Mouse (Mus musculus): ENCODE measurements around the gene Kcnt2. TPM values are rescaled to one million over a fixed set of nuclear protein-coding genes. Genes with fewer than 3 reads are reported as not detected.
A peak's percentile ranks its signal among the peaks of the same experiment; 100 is the strongest.

Gene Kcnt2
- 0.77 and 1.2 TPM in 2 replicates for polyA plus RNA-seq (2016; fragmentation: Nextera tagmentation; extraction: Ambion mirVana)

DNA sequence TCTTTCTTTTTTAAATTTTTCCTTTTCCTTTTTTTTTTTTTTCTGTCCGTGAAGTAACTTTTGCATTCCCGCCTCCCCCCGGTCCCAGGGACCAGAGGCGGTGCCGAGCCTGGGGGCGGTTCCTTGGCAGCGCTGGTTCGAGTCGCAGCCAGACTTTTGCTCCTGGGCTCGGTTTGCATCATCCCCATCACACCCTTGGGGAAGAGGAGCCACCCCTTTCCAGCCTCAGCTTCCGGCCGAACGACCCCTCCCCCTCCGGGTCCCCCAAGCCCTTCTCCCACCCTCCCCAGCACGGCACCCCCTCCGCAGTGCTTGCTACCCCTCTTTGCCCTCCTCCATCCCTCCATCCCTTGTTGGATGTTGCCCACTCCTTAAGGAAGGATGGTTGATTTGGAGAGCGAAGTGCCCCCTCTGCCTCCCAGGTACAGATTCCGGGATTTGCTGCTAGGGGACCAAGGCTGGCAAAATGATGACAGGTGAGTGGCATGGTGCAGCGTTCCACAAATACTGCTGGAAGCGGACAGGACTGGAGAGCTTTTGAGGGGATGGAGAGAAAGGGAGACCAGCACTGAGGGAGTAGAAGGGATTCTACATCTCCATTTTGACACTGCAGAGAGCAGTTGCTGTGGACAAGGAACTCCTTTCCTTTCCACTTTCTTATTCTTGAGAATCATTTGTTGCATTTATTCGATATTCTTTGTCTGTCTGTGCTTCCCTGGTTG is at the start of gene Kcnt2:
TSS of gene Kcnt2 (plus strand) at position 283 of the 722 bp plus-strand sequence.
- H3K4me1 ChIP-seq = 0 out of 2 replicates have a peak, but pooled peaks cover 7% of the 10 kb centered on the region
- H3K27ac ChIP-seq = peak within 1 kb of the TSS; percentile 42
- peak within 1 kb of the TSS; percentile 66 for H3K4me3 ChIP-seq
- no peaks in the 10 kb centered on the region for H3K9me3 ChIP-seq
- H3K36me3 ChIP-seq = no peaks in the 10 kb centered on the region
- 1% methylated on average over 21 of the region's 21 CpGs for WGBS
- DNase-seq (ENCODE audit: low spot score) = no peak
- no peaks in the 10 kb centered on the region for H3K27me3 ChIP-seq (ENCODE audit: insufficient read depth, poor library complexity, severe bottlenecking)

DNA sequence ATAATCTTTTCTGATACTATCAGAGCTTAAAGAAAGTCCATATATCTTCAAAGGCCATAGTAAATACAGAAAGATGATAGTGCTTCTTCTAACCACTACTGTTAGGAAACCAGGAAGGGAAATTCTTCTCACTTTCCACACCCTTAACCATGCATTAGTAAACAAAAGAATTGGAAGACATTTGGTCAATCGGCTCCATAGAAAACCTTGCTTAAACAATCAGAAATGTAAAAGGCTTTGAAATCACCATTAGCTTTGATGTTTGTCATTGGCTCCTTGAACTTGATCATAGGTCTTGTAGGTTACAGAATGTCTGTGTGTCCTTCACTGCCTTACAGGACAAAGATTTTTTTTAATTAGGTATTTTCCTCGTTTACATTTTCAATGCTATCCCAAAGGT is 40.6 kb upstream of the Kcnt2 start:
- H3K9me3 ChIP-seq = no peaks in the 10 kb centered on the region
- H3K36me3 ChIP-seq = no peaks in the 10 kb centered on the region
- no peak overlapping the region for H3K27ac ChIP-seq
- 75% methylated on average over 2 of the region's 2 CpGs for WGBS
- H3K4me1 ChIP-seq = no peaks in the 10 kb centered on the region
- H3K27me3 ChIP-seq (ENCODE audit: insufficient read depth, poor library complexity, severe bottlenecking) = no peaks in the 10 kb centered on the region
- no peak for DNase-seq (ENCODE audit: low spot score)
- H3K4me3 ChIP-seq = no peak overlapping the region

- H3K9me3 ChIP-seq = no peaks in the 10 kb centered on the region
- no peak overlapping the region for H3K27ac ChIP-seq
- H3K4me1 ChIP-seq = no peaks in the 10 kb centered on the region
- no peaks in the 10 kb centered on the region for H3K27me3 ChIP-seq (ENCODE audit: insufficient read depth, poor library complexity, severe bottlenecking)
- H3K4me3 ChIP-seq = no peak overlapping the region
- 47% methylated on average over 2 of the region's 3 CpGs for WGBS
- H3K36me3 ChIP-seq = no peaks in the 10 kb centered on the region
- DNase-seq (ENCODE audit: low spot score) = no peak
Measured at GRCm38 (mm10) chr1:140225221-140225620, 20.7 kb upstream of the Kcnt2 start.

DNA sequence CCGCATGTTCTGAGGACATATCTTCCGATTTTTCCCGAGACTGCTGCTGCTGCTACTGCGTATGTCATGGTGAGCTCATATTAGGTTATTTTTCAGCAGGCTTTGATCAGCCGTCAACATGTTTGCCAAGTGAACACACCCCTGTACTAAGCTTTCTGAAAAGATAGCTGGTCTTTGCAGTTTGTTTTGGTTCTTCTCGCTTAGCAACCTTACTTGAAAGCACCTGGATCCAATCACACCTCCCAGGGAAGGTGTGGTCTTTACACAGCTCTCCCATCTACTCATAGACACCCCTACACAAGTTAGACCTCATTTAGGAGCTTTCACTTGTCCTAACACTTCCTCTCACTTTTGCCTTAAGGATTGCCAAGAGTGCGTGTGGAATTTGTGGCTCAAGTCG is 19.3 kb upstream of the Kcnt2 start:
- no peak overlapping the region for H3K4me3 ChIP-seq
- DNase-seq (ENCODE audit: low spot score) = no peak
- no peaks in the 10 kb centered on the region for H3K4me1 ChIP-seq
- H3K9me3 ChIP-seq = no peaks in the 10 kb centered on the region
- no peaks in the 10 kb centered on the region for H3K36me3 ChIP-seq
- H3K27me3 ChIP-seq (ENCODE audit: insufficient read depth, poor library complexity, severe bottlenecking) = no peaks in the 10 kb centered on the region
- H3K27ac ChIP-seq = no peak overlapping the region
- WGBS = 71% methylated on average over 8 of the region's 8 CpGs

- Histone ChIP-seq H3K4me3 (peak overlapping the region; percentile 66), H3K27ac (peak overlapping the region; percentile 24; the same call in 1 of the 2 replicates), H3K9me3 (no peaks in the 10 kb centered on the region), H3K27me3 (ENCODE audit: insufficient read depth, poor library complexity, severe bottlenecking) (no peaks in the 10 kb centered on the region), H3K36me3 (no peaks in the 10 kb centered on the region), H3K4me1 (0 out of 2 replicates have a peak, but pooled peaks cover 7% of the 10 kb centered on the region)
- WGBS = under 1% methylated on average over 17 of the region's 17 CpGs
- DNase-seq (ENCODE audit: low spot score) = peak; percentile 95
Measured at GRCm38 (mm10) chr1:140245465-140245864, 493 bp upstream of the Kcnt2 start.

DNA sequence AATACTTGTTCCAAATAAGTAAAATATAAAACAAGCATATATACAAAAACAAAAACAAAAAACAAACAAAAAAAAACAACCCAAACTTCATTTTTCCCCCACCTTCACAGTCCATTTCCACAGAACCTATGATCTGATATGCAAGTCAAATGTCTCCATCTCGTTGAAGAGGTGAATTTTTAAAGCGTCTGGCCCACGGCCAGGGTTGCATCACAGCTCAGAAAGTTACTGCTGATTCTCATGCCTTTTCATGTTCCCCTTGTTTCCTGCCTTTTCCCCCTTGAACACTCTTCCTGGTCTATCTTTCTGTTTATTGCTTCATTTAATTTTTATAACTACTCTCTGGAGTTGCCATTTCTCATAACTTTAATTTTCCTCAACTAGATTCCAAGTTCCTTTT is 18.7 kb downstream of the Kcnt2 start:
- no peaks in the 10 kb centered on the region for H3K36me3 ChIP-seq
- no peak overlapping the region for H3K4me3 ChIP-seq
- 77% methylated on average over 3 of the region's 3 CpGs for WGBS
- peaks cover 6% of the 10 kb centered on the region for H3K4me1 ChIP-seq
- H3K9me3 ChIP-seq = no peaks in the 10 kb centered on the region
- H3K27ac ChIP-seq = no peak overlapping the region
- DNase-seq (ENCODE audit: low spot score) = no peak
- no peaks in the 10 kb centered on the region for H3K27me3 ChIP-seq (ENCODE audit: insufficient read depth, poor library complexity, severe bottlenecking)

DNA sequence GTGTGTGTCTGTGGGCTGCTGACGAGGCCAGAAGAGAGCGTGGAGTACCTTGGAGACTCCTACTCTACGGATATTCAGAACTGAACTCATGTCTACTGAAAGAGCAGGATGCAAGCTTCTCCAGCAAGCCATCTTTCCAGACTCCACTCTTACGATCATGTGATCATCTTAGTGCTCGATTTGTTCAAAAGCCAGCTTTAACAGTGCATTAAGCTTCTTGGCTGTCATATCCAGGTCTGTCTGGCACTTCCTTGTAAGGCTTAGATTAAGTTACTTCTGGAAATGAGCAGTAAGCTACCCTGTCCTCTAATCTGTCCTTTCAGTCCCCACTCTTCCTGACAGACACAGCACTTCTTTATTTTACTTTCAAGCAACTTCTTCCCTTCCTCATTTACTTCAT is 20.1 kb downstream of the Kcnt2 start:
- Histone ChIP-seq H3K36me3 (no peaks in the 10 kb centered on the region), H3K27ac (peak overlapping the region; percentile 12; the same call in 1 of the 2 replicates), H3K4me1 (peaks cover 6% of the 10 kb centered on the region), H3K4me3 (no peak overlapping the region), H3K9me3 (no peaks in the 10 kb centered on the region), H3K27me3 (ENCODE audit: insufficient read depth, poor library complexity, severe bottlenecking) (no peaks in the 10 kb centered on the region)
- DNase-seq (ENCODE audit: low spot score) = no peak
- WGBS = 72% methylated on average over 5 of the region's 5 CpGs

DNA sequence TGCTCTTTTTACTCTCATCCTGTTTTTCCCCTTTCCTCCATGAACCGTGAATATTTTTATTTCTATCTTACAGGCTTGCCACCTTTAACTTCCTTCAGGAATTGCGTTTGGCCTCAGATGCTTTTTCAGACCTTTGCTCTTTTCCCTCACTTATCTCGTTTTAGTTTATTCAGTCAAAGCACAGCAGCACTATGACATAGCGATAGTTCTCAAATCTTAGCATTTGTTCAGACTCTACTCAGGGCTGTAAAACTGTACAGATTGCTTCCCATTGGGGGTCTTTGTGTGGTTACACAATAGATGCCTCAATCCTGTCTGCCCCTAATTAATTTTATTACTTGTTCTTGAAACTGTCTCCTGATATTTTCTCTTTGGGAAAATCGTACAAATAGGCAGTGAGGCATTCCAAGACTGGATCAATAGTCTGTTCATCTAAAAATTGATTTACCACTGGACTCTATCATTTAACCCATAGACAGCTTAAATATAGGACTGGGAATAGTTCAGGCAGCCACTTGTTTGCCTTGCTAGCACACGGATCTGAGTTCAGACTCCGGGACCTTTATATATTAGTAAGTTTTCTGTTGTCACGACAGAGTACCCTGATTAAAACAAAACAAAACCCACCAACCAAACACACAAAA is 20.8 kb downstream of the Kcnt2 start:
- H3K4me3 ChIP-seq = no peak overlapping the region
- no peaks in the 10 kb centered on the region for H3K9me3 ChIP-seq
- no peaks in the 10 kb centered on the region for H3K36me3 ChIP-seq
- H3K4me1 ChIP-seq = peaks cover 6% of the 10 kb centered on the region
- H3K27ac ChIP-seq = peak overlapping the region; percentile 73; the same call in 1 of the 2 replicates
- 61% methylated on average over 8 of the region's 8 CpGs for WGBS
- H3K27me3 ChIP-seq (ENCODE audit: insufficient read depth, poor library complexity, severe bottlenecking) = no peaks in the 10 kb centered on the region
- DNase-seq (ENCODE audit: low spot score) = no peak

DNA sequence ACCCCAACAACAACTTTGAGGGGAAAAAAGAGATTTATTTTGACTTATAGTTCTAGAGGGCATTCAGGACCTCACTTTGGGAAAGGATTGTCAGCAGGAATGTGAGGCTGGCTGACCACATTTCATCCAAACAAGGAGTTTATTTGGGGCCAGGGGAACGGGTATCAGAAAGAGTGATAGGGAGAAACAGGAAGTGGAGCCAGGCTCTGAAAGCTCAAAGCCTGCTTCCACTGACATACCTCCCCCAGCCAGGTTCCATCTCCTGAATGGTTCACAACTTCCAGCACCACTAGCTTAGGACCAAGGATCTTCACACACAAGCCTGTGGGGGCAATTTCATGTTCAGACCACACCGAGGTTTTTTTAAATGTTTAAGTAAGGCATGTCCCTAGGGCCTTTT is 21.3 kb downstream of the Kcnt2 start:
- peak; percentile 75 for DNase-seq (ENCODE audit: low spot score)
- H3K36me3 ChIP-seq = no peaks in the 10 kb centered on the region
- H3K27ac ChIP-seq = peak overlapping the region; percentile 73

DNA sequence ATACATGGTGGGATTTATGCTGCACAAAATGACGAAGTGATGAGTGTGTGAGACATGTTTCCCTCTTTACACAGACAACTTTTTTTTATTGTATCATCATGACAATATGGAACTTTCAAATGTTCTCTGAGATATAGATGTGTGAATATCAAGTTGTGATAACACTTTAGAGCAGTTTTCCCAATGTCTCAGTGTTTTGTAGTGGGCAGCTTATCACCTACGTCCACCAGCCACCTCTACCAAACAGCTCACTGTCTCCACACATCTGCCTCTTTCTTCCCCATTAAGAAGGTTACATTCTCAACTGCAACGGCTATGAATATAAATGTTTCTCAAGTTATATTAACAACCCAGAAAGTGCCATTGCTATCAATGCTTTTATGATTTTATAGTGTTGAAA is 27.7 kb downstream of the Kcnt2 start:
- H3K4me1 ChIP-seq = no peaks in the 10 kb centered on the region
- H3K4me3 ChIP-seq = no peak overlapping the region
- 73% methylated on average over 3 of the region's 3 CpGs for WGBS
- H3K9me3 ChIP-seq = no peaks in the 10 kb centered on the region
- no peaks in the 10 kb centered on the region for H3K36me3 ChIP-seq
- no peak overlapping the region for H3K27ac ChIP-seq
- no peaks in the 10 kb centered on the region for H3K27me3 ChIP-seq (ENCODE audit: insufficient read depth, poor library complexity, severe bottlenecking)
- no peak for DNase-seq (ENCODE audit: low spot score)

More for the DNA sequence above, 21.3 kb downstream of the Kcnt2 start:
- H3K27me3 ChIP-seq (ENCODE audit: insufficient read depth, poor library complexity, severe bottlenecking) = no peaks in the 10 kb centered on the region
- no peaks in the 10 kb centered on the region for H3K9me3 ChIP-seq
- 42% methylated on average over 2 of the region's 2 CpGs for WGBS
- H3K4me1 ChIP-seq = peaks cover 6% of the 10 kb centered on the region
- no peak overlapping the region for H3K4me3 ChIP-seq

DNA sequence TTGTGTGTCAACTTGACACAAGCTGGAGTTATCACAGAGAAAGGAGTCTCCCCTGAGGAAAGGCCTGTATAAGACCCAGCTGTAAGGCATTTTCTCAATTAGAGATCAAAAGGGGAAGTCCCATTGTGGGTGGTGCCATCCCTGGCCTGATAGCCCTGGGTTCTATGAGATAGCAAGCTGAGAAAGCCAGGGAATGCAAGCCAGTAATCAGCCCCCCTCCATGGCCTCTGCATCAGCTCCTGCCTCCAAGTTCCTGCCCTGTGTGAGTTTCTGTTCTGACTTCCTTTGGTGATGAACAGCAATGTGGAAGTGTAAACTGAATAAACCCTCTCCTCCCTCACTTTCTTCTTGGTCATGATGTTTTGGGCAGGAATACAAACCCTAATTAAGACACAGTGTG is 29.9 kb downstream of the Kcnt2 start:
- H3K27ac ChIP-seq = no peak overlapping the region
- H3K9me3 ChIP-seq = no peaks in the 10 kb centered on the region
- no peaks in the 10 kb centered on the region for H3K27me3 ChIP-seq (ENCODE audit: insufficient read depth, poor library complexity, severe bottlenecking)
- H3K4me3 ChIP-seq = no peak overlapping the region
- no peaks in the 10 kb centered on the region for H3K4me1 ChIP-seq
- no peaks in the 10 kb centered on the region for H3K36me3 ChIP-seq
- DNase-seq (ENCODE audit: low spot score) = no peak

DNA sequence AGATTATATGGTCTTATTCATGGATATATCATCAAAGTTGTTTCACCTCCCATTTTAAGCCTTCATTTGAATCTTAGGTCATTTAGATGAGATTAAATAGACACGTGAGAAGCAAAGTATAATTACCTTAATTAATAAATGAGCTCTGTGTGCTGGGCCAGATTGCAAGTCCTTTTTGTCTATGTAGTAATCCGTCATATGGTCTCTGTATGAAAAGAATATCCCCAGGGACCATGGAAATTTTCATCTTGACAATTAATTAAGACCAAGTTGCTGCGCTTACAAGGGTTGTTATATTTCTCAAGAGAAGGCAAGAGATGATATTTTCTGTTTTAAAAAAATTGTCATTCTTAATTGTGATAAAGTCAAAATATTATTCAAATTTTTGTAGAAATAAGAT is 47.2 kb downstream of the Kcnt2 start:
- no peak for DNase-seq (ENCODE audit: low spot score)
- H3K4me1 ChIP-seq = no peaks in the 10 kb centered on the region
- H3K4me3 ChIP-seq = no peak overlapping the region
- 79% methylated on average over 3 of the region's 3 CpGs for WGBS
- H3K36me3 ChIP-seq = no peaks in the 10 kb centered on the region
- no peak overlapping the region for H3K27ac ChIP-seq
- H3K9me3 ChIP-seq = no peaks in the 10 kb centered on the region
- H3K27me3 ChIP-seq (ENCODE audit: insufficient read depth, poor library complexity, severe bottlenecking) = no peaks in the 10 kb centered on the region

- Histone ChIP-seq H3K27me3 (ENCODE audit: insufficient read depth, poor library complexity, severe bottlenecking) (no peaks in the 10 kb centered on the region), H3K27ac (no peak overlapping the region), H3K4me1 (no peaks in the 10 kb centered on the region), H3K4me3 (no peak overlapping the region), H3K9me3 (no peaks in the 10 kb centered on the region), H3K36me3 (no peaks in the 10 kb centered on the region)
- no peak for DNase-seq (ENCODE audit: low spot score)
Measured at GRCm38 (mm10) chr1:140295482-140295881, 49.5 kb downstream of the Kcnt2 start.

All from heart, embryonic 10.5 days (tissue).